Mouse (Mus musculus) liver, embryonic 11.5 days (tissue): ENCODE results near the gene Cntnap2. TPM values are rescaled to one million over a fixed set of nuclear protein-coding genes. Genes with fewer than 3 reads are reported as not detected.

ENCODE experiments used
- ATAC-seq: fragments of 200-750 bp; cut with Nextera tagmentation; replicated peaks from 2 replicates; pipeline ENCODE4 v1.8.0; 2017; ENCODE audit warnings: moderate number of reproducible peaks, mild to moderate bottlenecking, moderate TSS enrichment, moderate library complexity; ENCODE audit not compliant: low FRiP score
- DNase-seq: peaks from one replicate; pipeline ENCODE4 v3.0.0-alpha.2; 2017; ENCODE audit warnings: low spot score
- H3K27ac ChIP-seq: fragments of 300-500 bp; sonication (generic); 2 replicates; pipeline ENCODE4 v1.5.1; 2014; ENCODE audit warnings: mild to moderate bottlenecking, low read depth, low read length, control low read depth
- H3K27me3 ChIP-seq: fragments of 300-500 bp; sonication (generic); replicated peaks from 2 replicates; pipeline ENCODE4 v1.6.1; 2014; ENCODE audit warnings: low read length, mixed read lengths; ENCODE audit not compliant: control insufficient read depth, insufficient read depth
- H3K36me3 ChIP-seq: fragments of 300-500 bp; sonication (generic); 2 replicates; pipeline ENCODE4 v1.6.1; 2014; ENCODE audit warnings: mild to moderate bottlenecking, low read length, moderate library complexity, mixed read lengths; ENCODE audit not compliant: control insufficient read depth, insufficient read depth
- H3K4me1 ChIP-seq: fragments of 300-500 bp; sonication (generic); replicated peaks from 2 replicates; pipeline ENCODE4 v1.6.1; 2014; ENCODE audit warnings: low read length, mixed read lengths; ENCODE audit not compliant: control insufficient read depth, insufficient read depth
- H3K4me2 ChIP-seq: fragments of 300-500 bp; sonication (generic); 2 replicates; pipeline ENCODE4 v1.6.1; 2014; ENCODE audit warnings: mild to moderate bottlenecking, control low read depth, moderate library complexity
- H3K4me3 ChIP-seq: fragments of 300-500 bp; sonication (generic); 2 replicates; pipeline ENCODE4 v1.5.1; 2014; ENCODE audit warnings: low read depth, low read length, control low read depth
- H3K9ac ChIP-seq: fragments of 300-500 bp; sonication (generic); 2 replicates; pipeline ENCODE4 v1.6.1; 2014; ENCODE audit warnings: low read depth, low read length, control low read depth
- H3K9me3 ChIP-seq: fragments of 300-500 bp; sonication (generic); 2 replicates; pipeline ENCODE4 v1.6.1; 2016; ENCODE audit warnings: low read length, inconsistent platforms, mixed read lengths; ENCODE audit not compliant: control insufficient read depth
- WGBS: fragments of 180-500 bp; shearing (Covaris S2); extraction: QIAGEN DNeasy Blood & Tissue Kit; methylation state at CpG from one replicate; pipeline ENCODE4 v1.1.7; 2014; 5-methylcytosine and 5-hydroxymethylcytosine counted together
- polyA plus RNA-seq: library from polyadenylated mRNA; unstranded; fragments of >200 nt; fragmentation: Nextera tagmentation; extraction: Ambion mirVana; gene quantifications from 2 replicates; pipeline ENCODE4 v1.2.1, GENCODE M21; 2014

Gene Cntnap2
- polyA plus RNA-seq, 1 experiment from 2014 or later, result 1.2 TPM

DNA sequence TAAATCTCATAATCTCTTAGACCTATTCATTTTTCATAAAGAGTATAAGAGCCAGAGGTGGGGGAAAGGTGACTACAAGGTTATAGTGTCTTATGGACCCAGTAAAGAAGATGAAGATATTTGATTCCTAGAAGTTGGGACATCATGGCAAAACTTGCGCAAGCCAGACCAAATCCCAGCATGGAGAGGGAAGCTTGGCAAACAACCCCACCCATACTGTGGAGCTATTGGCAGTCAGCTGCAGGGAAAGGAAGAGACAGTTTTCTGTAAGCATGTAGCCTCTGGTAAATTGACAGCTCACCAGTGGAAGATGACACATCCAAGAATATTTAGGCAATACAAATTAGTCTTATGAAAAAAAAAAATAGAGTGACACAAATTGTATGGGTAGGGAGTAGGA is 931.9 kb downstream of the Cntnap2 start:
- H3K4me2 ChIP-seq, result no peak overlapping the region
- ATAC-seq (no peak), DNase-seq (no peak)
- no peak overlapping the region for H3K4me3 ChIP-seq
- no peaks in the 10 kb centered on the region for H3K9me3 ChIP-seq
- no peak overlapping the region for H3K27ac ChIP-seq
- no peaks in the 10 kb centered on the region for H3K27me3 ChIP-seq
- H3K36me3 ChIP-seq, result no peaks in the 10 kb centered on the region
- 90% methylated on average over 1 of the region's 1 CpGs for WGBS
- no peaks in the 10 kb centered on the region for H3K4me1 ChIP-seq
- no peak overlapping the region for H3K9ac ChIP-seq

DNA sequence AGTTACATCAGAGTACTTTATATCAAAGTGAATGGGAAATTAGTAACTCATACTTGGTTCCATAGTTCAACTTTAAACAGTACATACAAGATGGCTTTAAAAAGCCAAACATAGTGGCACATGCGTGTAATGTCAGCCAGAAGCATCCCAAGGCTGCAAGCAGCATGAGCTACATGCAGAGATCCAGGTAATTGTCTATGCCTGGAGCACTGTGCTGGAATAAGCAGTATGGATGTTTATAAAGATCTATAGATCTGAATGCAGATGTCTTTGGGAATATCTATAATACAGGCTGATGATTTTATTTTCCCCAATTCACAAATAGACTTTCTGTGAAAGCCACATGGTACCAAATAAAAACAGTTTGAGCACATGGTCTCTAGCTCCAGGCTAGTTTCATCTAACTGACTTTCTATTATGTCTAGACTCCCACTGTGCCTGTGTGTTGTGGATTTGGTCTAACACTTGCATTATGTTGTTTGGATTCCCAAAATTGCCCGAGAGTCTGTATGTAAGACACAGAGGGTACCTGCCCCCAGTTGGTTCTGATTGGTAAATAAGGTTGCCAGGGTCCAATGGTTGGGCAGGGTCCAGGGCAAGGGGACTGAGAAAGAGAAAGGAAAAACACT is 963.5 kb downstream of the Cntnap2 start:
- Histone ChIP-seq H3K4me2 (no peak overlapping the region), H3K27ac (no peak overlapping the region), H3K4me3 (no peak overlapping the region), H3K9me3 (no peaks in the 10 kb centered on the region), H3K4me1 (no peaks in the 10 kb centered on the region), H3K36me3 (no peaks in the 10 kb centered on the region), H3K9ac (no peak overlapping the region), H3K27me3 (no peaks in the 10 kb centered on the region)
- ATAC-seq (no peak), DNase-seq (no peak)
- WGBS, result 73% methylated on average over 2 of the region's 2 CpGs

DNA sequence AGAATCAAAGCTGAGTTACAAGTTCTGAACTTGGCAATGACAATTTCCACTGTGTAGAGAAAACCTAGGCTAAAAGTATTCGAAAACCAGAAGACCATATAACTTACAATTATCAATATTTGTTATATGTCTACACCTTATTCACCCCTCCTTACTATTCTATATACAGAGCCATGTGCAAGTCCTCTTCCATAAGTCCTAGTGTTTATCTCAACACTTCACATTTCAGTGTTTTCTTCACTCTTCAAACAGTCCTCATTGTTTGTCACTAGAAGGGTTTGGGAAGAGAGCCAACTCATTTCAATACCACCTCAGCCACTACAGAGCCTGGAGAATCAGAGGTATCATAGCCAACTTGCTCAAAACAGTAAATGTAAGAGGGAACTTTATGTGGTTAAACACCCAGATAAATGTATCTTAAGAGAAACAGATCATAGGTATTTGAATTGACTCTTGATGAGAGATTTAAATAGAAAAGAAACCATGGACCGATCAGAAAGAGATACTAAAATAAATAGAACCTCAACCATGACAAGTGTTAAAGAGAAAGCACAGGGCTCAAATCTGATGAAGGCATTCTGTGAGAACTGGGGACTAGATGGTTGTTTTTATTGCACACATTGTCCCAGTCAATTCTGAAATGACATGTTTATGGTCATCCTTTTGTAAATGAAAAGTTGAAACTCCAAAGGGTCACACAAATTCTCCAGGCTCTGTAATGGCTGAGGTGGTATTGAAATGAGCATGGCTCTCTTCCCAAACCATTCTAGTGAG is 972.9 kb downstream of the Cntnap2 start:
- ATAC-seq (no peak), DNase-seq (no peak)
- Histone ChIP-seq H3K36me3 (no peaks in the 10 kb centered on the region), H3K4me2 (no peak overlapping the region), H3K4me3 (no peak overlapping the region), H3K4me1 (no peaks in the 10 kb centered on the region), H3K9ac (no peak overlapping the region), H3K9me3 (no peaks in the 10 kb centered on the region), H3K27me3 (no peaks in the 10 kb centered on the region), H3K27ac (no peak overlapping the region)
- WGBS, result 69% methylated on average over 2 of the region's 2 CpGs

DNA sequence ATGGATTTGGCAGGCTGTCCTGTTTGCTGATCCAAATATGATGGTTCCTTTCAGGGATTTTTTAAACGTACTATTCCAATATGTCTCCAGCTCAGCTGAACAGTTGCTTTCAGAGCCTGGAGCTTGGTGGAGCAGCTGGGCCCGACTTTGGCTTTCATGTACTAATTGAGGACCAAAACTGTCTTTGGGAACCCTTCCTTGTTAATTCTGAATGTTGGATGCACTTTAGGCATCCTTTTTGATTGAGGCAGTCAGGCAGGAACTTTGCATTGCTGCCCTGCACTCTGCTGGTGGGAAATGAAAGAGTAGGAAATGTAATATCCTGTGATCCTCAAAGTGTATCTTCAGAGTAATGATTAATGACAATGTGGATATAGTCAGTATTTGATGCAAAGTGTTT is 974.0 kb downstream of the Cntnap2 start:
- Histone ChIP-seq H3K9me3 (no peaks in the 10 kb centered on the region), H3K27ac (no peak overlapping the region), H3K9ac (no peak overlapping the region), H3K4me1 (no peaks in the 10 kb centered on the region), H3K27me3 (no peaks in the 10 kb centered on the region), H3K36me3 (no peaks in the 10 kb centered on the region), H3K4me3 (no peak overlapping the region), H3K4me2 (no peak overlapping the region)
- ATAC-seq, result no peak
- 55% methylated on average over 2 of the region's 2 CpGs for WGBS
- no peak for DNase-seq

DNA sequence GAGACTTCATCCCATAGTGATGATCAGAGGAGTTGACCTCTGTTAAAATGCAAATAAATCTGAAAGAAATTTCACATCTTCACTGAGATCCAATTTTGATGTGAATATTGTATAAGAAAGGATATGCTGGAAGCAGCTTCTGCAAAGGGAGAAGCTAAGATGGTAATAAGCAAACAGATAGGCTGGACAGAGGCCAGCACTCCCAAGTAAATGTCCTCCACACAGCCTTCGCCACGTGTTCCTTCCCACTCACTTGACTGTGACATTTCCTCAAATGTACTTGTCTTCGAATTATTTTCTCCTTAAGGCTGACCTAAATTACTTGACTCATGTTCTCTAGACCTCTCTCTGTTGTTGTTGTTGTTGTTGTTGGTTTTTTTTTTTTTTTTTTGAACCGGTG is 981.5 kb downstream of the Cntnap2 start:
- H3K4me1 ChIP-seq, result no peaks in the 10 kb centered on the region
- H3K9me3 ChIP-seq, result no peaks in the 10 kb centered on the region
- no peak overlapping the region for H3K4me3 ChIP-seq
- DNase-seq (no peak), ATAC-seq (no peak)
- no peak overlapping the region for H3K4me2 ChIP-seq
- no peaks in the 10 kb centered on the region for H3K27me3 ChIP-seq
- H3K36me3 ChIP-seq, result no peaks in the 10 kb centered on the region
- 78% methylated on average over 4 of the region's 4 CpGs for WGBS
- H3K27ac ChIP-seq, result no peak overlapping the region
- H3K9ac ChIP-seq, result no peak overlapping the region

DNA sequence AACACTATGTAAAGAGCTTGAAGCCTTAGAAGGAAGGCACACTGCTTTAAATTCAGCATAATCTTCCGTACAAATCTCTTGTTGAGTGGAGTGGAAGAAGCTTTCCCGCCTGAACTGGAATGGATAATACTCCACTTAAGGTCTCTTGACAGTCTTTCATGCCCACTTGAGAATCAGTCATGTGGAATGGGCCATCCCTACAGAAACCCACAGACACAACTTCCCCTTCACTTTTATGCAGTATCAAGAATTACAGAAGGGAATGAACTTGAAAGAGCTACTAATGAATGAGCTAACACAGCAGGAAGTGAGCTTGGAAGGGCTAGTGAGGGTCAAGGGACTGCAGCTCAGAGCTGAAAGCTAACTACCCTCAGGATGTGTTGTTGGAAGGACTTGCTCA is 1021.1 kb downstream of the Cntnap2 start:
- Histone ChIP-seq H3K9ac (no peak overlapping the region), H3K36me3 (no peaks in the 10 kb centered on the region), H3K27ac (no peak overlapping the region), H3K4me2 (no peak overlapping the region), H3K4me3 (no peak overlapping the region), H3K4me1 (no peaks in the 10 kb centered on the region), H3K27me3 (no peaks in the 10 kb centered on the region), H3K9me3 (no peaks in the 10 kb centered on the region)
- WGBS, result 85% methylated on average over 2 of the region's 2 CpGs
- DNase-seq (no peak), ATAC-seq (no peak)

DNA sequence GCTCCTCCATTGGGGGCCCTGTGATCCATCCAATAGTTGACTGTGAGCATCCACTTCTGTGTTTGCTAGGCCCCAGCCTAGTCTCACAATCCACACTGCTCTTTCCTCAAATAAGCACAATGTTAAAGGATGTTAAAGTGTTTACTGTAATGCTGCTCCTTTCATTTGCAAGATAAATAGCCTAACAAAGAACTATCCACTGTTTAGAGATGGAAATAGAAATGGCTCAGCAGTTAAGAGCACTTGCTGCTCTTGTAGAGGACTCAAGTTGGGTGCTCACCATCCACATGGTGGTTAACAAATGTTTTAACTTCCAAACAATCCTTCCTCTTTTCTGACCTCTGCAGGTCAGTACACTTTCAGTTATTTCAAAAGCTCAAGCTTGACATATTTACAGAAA is 1022.3 kb downstream of the Cntnap2 start:
- DNase-seq (no peak), ATAC-seq (no peak)
- Histone ChIP-seq H3K27me3 (no peaks in the 10 kb centered on the region), H3K36me3 (no peaks in the 10 kb centered on the region), H3K9me3 (no peaks in the 10 kb centered on the region), H3K9ac (no peak overlapping the region), H3K4me3 (no peak overlapping the region), H3K4me2 (no peak overlapping the region), H3K27ac (no peak overlapping the region), H3K4me1 (no peaks in the 10 kb centered on the region)

DNA sequence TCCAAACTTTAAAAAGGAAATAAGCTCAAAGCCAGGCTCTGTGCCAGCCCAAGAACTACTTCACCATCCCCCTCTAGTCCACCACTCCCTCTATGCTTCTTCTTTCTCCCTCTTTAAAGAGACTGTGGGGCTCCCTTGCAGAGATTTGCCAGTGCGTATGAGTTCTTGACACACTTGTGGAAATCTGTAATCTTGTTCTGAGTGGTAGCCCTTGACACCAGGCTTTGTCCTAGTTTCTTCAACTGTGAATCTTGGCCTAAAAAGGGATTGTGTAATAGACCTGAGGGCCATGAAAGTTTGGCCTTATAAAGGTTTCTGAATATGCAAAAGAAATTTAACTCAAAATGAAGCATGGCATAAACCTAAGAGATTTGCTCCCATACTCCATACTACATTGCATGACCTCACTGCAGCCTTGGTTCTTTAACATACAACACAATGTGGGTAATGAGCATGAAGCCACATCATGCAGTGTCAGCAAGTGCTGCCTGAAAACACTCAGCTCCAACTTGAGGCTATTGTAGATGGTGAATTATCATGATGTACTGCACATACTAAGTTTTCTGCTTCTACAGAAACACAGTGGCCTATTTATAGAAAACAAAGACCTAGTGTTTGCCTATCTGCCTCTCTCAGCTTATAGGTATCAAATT is 1084.2 kb downstream of the Cntnap2 start:
- Histone ChIP-seq H3K4me3 (no peak overlapping the region), H3K9me3 (no peaks in the 10 kb centered on the region), H3K4me1 (no peaks in the 10 kb centered on the region), H3K27me3 (no peaks in the 10 kb centered on the region), H3K9ac (no peak overlapping the region), H3K36me3 (no peaks in the 10 kb centered on the region), H3K27ac (no peak overlapping the region), H3K4me2 (no peak overlapping the region)
- 81% methylated on average over 1 of the region's 1 CpGs for WGBS
- ATAC-seq (no peak), DNase-seq (no peak)

DNA sequence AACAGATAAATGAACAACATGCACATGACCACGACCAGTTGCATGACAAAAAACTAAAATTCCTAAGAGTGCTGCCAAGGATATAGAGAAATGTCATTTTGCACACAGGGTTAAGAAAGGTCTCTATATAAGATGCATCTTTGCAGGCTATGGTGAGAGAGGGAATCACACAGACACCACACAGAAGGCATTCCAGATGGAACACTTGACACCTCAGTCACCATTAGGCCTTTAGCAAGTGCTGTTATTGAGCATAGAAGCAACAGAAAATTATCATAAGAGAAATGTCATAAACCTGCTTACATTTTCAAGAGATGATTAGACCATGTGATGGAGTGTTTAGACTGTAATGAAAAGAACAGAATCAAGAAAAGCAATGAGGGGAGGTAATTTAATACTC is 1107.7 kb downstream of the Cntnap2 start:
- DNase-seq (no peak), ATAC-seq (no peak)
- Histone ChIP-seq H3K9ac (no peak overlapping the region), H3K27me3 (no peaks in the 10 kb centered on the region), H3K27ac (no peak overlapping the region), H3K4me1 (no peaks in the 10 kb centered on the region), H3K9me3 (no peaks in the 10 kb centered on the region), H3K4me2 (no peak overlapping the region), H3K4me3 (no peak overlapping the region), H3K36me3 (no peaks in the 10 kb centered on the region)
- 69% methylated on average over 1 of the region's 1 CpGs for WGBS
